Mouse (Mus musculus): ENCODE measurements around the gene Zfp609.
"Not testable (repeated sequence)": the region's sequence is repeated elsewhere in the genome, so short reads cannot be mapped to it uniquely, and the experiment has no call there.

Gene Zfp609

DNA sequence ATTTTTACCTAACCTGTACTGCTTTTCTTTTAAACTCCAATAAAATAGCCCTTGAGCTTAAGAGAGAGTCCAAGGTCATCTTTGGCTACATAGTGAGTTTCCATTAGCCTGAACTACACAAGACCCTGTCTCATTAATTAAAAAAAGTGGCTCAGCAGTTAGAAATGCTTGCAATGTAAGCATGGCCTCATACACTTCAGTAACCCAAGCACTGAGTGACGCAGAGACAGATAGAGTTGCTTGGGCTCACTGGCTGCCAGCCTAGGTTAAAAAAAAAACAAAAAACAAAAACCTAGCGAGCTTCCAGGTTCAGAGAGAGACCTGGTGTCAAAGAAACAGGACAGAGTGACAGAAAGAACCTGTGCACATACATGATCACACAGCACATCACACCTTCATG is 14.5 kb downstream of the Zfp609 start:
- DNase-seq (ENCODE audit: low read depth, low spot score): peak; percentile 50

DNA sequence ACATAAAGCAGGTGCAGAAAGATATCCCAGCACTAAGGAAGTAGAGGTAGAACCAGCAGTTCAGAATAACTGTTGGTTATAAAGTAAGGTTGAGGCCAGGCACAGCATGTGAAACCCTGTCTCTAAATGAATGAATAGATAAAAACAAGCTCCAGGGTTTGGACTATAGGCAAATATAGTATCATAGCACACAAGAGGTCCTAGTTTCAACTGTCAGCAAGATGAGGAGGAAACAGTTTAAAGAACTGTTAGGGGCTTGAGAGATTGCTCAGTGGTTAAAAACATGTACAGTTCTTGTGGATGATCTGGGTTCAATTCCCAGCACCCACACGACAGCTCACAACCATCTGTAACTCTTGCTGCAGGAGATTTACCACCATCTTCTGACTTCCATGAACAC is 15.6 kb downstream of the Zfp609 start:
- no peak for DNase-seq (ENCODE audit: low read depth, low spot score)

DNA sequence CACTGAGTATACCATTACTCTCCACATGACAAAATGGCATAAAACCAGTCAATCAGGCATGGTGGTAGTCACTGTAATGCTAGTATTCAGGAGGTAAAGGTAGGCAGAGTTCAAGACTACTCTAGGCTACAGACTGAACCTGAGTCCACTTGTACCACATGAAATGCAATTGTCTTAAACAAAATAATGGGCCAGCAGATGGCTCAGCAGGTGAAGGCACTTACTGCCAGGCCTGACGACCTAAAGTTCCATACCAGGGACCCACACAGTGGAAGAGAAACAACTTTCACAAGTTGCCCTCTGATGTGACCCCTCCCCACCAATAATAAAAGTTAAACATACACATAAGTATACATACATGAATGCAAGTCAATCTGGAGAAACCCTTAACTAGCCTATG is 19.5 kb downstream of the Zfp609 start:
- DNase-seq (ENCODE audit: low read depth, low spot score): no peak

DNA sequence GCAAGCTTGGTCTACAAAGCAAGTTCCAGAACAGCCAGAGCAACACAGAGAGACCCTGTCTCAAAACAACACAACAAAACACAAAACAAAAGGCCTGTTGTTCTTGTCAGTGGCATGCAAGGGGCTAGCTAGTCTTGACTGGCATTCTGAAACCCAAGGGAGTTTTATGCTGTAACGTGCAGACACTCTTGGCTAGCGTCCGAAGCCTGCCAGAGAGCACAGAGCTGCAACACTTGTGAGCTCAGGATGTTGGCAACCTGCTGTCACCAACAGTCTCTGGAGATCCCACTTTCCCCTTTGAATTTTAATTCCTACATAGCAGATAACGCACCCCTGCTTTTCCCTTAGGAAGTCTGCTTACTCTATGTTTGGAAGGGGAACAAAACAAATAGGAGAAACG is 20.1 kb downstream of the Zfp609 start:
- DNase-seq (ENCODE audit: low read depth, low spot score): no peak

DNA sequence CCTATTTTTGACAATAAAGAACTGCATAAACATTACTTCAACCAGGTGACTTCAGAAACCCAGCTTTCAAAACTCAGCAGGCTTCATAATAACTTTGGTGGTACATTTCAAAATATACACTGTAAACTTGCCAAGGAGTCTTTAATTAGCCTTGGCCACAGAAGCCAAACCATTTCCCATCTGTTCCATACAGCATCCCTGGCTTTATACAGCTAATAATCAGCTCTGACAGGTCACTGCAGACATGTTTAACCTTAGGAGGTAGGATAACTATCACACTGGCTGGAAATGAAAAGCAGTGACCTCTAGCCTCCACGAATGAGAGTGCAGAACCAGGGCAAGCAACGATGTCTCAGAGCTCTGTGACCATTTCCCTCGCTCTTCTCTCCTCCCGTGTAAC is 27.6 kb downstream of the Zfp609 start:
- DNase-seq (ENCODE audit: low read depth, low spot score): no peak

DNA sequence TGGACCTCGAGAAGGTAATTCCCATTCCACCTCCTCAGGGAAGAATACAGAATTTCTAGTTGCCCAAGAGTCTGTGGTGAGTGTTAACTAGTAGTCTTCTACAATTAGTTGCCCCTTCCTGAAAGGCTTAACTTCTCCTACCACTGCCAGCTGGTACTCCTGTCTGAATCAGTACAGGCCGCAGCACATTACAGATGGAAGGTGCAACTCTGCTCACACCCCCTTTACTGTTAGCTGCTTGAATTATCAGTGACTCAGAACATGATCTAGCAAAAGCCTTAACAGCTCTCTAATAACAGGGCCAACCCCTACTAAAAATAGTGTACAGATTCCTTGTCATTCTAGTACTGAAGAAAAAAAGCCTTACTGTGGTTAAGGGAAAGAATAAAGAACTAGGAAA is 31.7 kb downstream of the Zfp609 start:
- no peak for DNase-seq (ENCODE audit: low read depth, low spot score)

DNA sequence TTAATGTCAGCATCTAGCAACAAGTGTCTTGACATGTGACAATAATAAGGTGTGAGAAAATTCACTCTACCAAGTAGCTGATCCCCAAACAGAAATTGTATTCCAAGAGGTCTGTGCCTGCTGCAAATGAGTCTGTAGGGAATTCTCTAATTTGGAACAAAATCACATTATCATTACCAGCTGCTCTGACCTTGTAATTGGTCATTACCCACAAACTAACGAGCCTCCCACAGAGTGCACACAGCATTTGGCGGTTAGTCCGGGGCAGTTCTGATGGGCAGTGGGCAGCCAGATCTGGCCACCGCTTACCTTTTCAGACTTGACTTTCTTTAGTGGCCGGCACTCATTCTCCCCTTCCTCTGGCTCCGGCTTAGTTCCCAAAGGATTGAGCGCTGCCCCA is 33.1 kb downstream of the Zfp609 start:
- DNase-seq (ENCODE audit: low read depth, low spot score): no peak

DNA sequence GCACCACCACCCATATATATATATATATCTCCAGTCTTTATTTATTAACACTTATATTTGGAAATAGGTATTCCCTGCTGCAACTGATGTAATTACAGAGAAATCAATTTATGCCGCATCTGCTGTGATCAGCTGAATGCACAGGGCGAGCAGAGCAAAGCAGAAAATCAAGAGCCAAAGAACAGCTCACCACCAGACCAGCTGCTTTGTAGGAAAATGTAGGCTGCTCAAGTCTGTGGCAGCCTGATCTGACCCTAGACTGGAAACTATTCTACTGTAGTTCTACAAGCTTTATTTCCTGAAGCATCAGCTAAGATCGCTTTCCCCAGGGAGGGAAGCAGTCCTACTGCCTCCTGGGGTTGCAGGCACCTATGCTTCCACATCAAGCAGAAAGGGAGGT is 33.9 kb downstream of the Zfp609 start:
- no peak for DNase-seq (ENCODE audit: low read depth, low spot score)

DNA sequence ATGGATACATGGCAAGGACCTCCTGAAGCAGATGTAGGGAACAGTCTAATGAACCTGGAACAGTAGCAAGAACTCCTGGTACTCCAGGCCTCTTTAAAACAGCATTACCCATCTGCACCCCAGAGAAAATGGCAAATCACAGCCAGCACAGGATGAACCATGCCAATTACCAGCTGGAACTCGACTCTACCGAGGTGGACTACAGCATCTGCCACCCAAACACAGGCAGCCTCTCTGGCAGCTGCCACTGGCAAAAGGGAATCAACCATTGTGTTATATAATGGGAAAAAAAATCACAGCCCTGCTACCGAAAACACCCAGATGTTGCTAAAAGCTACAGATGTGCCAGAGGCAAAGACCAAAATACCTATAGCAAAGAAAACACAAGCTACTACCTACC is 34.3 kb downstream of the Zfp609 start:
- no peak for DNase-seq (ENCODE audit: low read depth, low spot score)

DNA sequence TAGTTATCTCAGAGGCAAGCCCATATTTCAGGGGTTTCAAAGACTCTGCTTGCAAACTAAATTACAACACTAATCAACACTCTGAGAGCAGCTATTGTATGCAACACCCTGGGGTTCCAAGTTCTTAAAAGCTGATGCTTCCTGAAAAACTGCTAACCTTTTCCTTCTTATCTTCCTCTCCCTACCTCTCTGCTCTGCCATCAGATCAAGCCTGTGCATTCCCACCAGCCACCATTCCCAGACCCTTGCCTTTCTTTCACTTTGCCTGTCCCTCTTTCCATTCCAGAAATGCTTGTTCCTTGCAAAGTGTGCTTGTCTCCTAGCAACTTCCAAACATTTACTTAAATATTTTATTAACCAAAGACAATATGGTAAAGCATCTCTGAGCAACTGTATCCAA is 35.5 kb downstream of the Zfp609 start:
- no peak for DNase-seq (ENCODE audit: low read depth, low spot score)

DNA sequence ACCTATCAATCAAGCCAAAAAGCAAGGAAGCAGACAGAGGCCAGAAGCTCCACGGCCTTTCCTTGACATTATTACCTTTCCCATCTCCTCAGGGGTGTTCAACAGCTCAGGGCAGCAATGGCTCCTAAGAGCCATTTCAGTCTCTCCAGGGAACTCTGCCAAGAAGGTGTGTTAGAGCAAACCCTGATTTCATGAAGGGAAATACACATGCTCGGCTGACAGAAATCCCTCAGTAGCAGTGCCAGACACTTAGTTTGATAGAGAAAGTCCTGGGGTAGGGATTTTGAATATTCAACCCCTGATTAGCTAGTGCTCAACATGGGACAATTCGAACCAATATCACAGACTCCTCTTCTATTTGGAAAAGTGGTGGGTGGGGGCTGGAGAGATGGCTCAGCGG is 36.3 kb downstream of the Zfp609 start:
- DNase-seq (ENCODE audit: low read depth, low spot score): no peak

DNA sequence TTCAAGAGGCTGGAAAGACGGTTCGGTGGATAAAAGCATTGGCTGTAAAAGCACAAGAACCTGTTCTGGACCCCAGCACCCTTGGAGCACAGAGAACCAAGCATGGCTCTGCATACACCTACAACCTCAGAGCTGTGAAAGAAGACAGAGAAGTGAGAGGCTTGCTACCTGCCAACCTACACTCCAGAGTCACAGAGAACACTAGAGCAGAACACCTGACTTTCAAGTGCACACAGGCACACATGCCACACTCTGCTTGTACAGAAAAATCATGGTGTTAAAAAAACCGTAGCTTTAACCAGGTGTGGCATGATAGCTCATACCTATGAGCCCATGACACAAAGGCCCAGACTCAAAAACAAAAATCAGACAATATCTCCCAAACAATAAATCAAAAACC is 37.6 kb downstream of the Zfp609 start:
- DNase-seq (ENCODE audit: low read depth, low spot score): no peak

DNA sequence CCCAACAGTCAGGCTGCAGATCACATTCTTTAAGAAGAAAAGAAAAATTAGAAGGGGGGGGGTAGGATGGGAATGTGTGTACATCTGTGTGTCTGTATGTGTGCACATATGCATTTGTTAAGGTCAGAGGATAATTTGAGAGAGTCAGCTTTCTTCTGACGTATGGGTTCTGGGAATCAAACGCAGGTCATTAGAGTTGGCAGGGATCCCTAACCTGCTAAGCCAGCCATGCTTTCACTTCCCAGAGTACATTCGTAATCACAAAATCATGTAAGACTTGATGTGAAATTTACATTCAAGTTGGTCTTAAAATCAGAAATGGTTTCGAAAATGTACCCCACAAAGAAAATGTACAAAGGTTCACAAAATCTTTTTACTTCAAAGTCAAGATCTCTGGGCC is 38.8 kb downstream of the Zfp609 start:
- DNase-seq (ENCODE audit: low read depth, low spot score): no peak

DNA sequence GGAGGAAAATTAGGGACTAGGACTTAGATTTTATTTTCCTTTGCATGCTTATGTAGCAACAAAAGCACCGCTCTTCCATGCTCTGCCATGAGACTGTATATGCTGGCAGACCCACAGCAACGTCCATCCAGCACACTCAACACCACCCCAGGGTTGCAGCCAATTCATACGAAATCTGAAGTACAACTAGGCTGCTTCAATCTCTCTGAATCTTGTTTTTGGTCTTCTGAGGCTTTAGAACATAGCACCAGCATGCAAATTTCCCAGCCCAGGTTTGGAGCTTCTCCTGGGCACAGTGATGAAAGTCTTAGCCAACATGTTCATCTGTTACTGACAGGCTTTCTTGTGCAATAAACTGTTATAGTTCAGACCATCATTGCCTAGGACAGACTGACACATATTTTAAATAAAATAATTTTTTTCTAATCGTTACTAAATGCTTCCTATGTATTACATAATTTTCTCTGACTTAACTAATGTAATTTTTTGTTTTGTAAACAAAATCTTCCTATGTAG is 39.5 kb downstream of the Zfp609 start:
- DNase-seq (ENCODE audit: low read depth, low spot score): no peak

DNA sequence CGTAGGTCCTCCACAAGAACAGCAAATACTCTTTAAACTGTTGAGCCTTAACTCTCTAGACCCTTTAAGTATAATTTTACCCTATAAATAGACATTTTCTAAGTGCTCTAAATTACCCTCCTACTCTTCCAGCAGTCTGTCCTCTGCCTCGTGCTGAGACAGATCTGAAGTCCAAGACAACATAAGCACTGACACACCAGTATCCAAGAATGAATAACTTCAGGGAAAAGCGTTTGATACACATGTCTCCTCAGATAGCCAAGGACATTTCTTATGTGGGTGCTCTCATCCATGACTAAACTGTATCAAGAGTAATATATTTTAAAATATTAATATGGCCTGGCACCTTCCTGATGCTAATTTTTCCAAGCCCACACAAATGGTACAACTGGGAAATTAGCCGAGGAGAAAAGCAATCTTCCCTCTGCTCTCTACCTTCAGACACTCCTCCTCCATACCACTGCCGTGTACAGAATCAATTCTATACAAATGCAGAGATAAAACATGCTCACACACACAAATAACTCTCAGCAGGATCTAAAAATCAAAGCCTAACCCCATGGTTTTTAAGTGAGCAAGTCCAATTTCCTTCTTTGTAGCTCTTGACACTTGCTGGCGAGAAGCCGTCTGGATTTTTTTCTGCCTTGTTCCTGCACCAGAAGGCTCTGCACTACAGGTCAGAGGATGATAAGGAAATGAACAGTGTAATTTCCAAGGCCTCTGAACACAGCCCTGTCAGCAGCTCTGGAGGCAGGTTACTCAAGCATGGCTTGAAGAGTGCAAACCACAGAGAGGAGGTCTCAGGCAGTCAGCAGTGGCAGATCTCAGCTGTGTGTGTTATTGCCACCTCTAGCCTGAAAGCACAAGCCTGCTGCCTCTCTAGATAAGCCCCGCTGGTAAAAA is 40.2 kb downstream of the Zfp609 start:
- no peak for DNase-seq (ENCODE audit: low read depth, low spot score)

DNA sequence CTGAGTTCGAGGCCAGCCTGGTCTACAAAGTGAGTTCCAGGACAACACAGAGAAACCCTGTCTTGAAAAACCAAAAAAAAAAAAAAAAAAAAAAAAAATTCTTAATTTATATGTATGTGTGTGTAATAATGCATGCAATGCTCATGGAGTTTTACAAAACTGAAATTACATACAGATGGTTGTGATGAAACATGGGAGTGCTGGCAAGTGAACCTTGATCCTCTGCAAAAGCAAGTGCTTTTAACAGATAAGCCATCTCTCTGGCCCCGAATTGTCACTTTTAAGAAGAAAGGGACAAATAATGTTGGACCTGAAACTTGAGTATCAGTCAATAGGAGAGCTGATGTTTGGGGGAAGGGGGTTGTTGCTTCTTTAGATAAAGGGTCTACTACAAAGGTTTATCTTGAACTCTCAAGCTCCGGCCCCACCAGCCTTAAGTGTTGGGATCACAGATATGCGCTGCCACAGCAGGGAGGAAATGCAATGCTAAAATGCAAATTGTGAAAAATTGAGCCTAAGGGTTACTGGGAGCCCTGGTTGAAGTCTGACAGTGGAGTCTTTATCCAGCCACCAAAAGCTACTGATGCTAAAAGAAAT is 41.5 kb downstream of the Zfp609 start:
- no peak for DNase-seq (ENCODE audit: low read depth, low spot score)

DNA sequence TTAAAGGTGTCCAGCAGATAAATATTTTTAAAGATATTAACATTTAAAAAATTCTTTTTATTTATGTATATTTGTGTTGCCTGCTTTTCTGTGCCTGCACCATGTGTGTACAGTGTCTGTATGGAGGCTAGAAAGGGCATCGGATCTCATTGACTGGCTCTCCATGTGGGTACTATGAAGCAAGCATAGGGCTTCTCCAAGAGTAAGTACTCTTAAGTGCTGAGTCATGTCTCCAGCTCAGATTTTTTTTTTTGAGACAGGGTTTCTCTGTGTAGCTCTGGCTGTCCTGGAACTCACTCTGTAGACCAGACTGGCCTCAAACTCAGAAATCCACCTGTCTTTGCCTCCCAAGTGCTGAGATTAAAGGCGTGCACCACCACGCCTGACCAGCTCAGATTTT is 47.7 kb downstream of the Zfp609 start:
- DNase-seq (ENCODE audit: low read depth, low spot score): not testable (repeated sequence)

DNA sequence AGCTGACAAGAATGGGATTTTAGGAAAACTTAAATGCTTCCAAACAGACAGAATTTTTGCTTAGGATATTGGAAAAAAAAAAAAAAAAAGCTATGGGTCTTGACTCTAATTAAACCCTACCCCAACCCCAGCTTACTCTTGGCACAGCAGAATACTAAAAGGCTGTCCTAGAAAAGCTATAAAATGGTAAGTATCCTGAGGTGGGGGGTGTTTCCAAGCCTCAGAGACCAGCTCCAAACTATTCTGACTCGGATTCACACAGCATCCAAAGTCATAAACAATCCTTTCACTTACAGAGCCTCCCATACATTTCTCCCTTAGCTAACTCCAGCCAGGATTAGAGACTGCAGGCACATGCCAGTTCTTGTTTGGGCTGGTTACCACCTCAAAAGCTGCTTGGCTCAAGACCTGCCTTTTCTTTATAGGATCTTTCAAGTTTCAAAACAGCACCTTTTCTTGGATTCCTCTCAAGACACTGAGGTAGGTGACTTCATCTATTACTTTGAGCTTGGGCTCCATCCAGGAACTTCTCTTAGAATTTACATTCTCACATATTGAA is 50.4 kb downstream of the Zfp609 start:
- no peak for DNase-seq (ENCODE audit: low read depth, low spot score)

DNA sequence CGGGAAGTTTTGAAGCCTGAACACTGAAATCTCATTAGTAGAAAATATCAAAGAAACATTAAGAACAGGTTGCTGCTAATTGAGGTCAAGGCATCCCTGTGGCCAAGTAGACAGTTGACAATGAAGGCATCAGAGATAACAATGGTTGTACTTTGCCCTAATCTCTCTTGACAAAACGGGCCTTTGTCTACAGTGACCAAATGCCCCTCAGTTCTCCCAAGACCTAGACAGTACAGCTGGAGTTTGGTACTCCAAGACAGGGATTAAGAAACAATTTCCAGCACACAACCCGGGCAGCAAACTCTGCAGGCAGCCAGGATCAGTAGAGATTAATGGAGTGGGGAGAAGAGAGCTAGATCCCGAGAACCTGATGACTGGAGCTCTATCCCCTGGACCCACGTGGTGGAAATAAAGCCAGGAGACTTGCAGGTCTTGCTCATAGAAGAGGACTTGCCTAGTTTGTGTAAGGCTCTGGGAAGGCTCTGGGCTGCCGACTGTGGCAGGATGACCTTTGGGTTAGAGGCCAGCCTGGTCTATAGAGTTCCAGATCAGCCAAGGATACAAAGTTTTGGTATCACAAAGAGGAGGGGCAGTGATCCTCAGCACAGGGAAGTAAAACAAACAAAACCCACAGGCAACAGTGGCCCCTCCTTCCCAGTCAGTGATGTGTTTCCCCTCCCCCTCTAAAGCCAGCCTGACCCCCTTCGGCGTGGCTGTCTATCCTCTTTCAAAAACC is 51.1 kb downstream of the Zfp609 start:
- DNase-seq (ENCODE audit: low read depth, low spot score): no peak

DNA sequence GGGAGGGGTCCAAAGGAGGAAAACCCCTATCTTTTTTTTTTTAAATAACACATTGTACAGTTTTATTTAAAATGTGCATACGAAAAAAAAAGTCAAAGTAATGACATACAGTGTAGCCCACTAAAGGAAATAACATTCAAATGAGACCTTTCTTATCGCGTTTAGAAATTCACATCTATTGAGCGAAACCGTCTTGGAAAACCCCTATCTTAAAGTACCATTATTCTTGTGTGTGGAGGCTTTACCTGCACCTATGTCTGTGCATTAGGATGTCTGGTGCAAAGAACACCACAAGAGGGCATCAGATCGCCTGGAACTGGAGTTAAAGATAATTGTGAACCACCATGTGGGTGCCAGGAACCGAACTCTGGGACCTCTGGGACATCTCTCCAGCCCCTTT is 53.6 kb downstream of the Zfp609 start:
- no peak for DNase-seq (ENCODE audit: low read depth, low spot score)

DNA sequence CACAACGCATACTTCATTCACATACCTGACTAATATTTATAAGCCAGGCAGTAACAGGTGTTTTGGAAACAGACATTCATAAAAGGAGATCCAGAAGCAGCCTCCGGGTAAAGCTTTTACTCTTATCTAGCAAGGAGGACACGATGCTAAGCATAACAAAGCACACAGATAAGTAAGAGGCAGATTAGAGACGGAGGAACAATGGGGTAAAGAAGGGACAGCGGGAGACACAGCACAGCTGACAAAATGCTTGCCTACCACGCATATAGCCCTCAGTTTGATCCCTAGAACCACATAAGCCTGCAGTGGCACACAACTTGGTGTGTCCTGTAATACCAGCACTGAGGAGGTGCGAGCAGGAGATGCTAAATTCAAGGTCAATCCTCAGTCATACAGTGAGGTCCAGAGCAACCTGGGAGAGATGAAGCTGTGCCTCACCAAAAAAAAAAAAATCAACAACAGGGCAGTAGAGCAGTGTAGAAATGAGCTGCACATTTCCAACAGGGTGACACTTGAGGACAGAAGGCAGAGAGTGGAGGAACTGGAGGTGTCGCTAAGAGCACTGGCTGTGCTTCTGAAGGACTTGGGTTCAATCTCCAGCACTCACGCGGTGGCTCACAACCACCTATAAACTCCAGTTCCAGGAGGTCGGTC is 56.2 kb downstream of the Zfp609 start:
- no peak for DNase-seq (ENCODE audit: low read depth, low spot score)

DNA sequence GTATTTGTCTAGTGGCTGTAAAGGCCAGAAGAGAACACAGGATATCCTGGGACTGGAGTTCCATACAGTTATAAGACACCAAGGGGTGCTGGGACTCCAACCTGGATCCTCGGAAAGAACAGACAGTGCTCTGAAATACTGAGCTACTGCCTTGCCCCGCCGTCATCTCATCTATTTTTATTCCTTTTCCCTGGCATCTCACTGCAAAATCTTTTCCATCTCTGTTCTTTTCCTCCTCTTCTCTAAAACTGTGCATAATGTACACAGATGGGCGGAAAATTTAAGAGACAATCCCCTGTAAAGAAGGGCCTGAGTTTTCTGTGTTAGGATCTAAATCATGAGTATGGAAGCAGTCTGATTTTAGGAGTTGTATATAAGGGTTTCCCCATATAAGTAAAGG is 64.6 kb downstream of the Zfp609 start:
- no peak for DNase-seq (ENCODE audit: low read depth, low spot score)

Data from skeletal muscle tissue, adult 2 months (tissue).